Mouse (Mus musculus) heart, postnatal 25 days (tissue): ENCODE results near the gene Fstl4. TPM values are rescaled to one million over a fixed set of nuclear protein-coding genes. Genes with fewer than 3 reads are reported as not detected.
"Not testable (repeated sequence)": the region's sequence is repeated elsewhere in the genome, so short reads cannot be mapped to it uniquely, and the experiment has no call there.

ENCODE experiments used
- DNase-seq: peaks from one replicate; pipeline ENCODE4 v3.0.0; 2022; ENCODE audit warnings: low spot score
- intact Hi-C: fragments of 180-260 bp; cut with DNase I; formaldehyde crosslinking; loops from one replicate; pipeline ENCODE4 v1.15.1; 2025
- total RNA-seq, 2 experiments: library from RNA; stranded (reverse); gene quantifications; 2 replicates each; pipeline ENCODE4 v1.2.3; 2021

The Fstl4 gene
- total RNA-seq, 2 experiments from 2014 or later: 1.8 to 2.6 TPM

DNA sequence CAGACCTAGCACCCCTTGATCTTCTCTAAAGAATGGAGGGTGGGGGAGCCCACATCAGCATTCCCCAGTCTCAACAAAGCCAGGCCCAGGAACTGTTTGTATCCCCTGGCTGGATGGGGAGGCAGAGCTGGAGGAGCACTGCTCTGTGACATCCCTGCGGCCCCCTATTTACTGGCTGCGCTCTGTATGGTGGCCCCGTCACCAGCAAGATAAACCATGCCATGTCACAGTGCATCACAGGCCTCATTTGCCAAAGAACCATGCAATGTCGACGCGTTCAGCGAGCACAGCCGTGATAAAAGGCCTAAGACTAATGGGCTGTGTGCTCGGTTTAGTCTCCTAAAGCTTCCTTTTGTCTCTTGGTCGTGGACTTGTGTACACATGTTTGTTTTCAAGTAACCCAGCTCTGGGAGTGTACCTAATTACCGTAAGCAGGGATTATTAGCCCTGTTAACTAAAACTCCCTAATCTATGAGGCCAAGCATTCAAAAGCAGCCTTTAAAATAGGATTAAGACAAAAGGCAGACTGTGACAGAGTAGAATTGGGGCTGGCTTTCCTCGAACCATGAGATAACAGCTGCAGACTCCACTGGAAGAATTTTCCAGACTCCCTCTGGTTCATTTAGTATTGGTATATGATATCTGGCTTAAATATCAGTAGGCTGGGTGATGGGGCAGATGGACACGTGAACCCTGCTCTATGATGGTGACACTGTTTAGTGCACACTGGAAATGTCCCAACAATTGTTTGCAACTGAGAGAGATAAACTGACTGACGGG lies 303.5 kb downstream of the Fstl4 start:
- no peak for DNase-seq
- intact Hi-C loops: no loop called here

DNA sequence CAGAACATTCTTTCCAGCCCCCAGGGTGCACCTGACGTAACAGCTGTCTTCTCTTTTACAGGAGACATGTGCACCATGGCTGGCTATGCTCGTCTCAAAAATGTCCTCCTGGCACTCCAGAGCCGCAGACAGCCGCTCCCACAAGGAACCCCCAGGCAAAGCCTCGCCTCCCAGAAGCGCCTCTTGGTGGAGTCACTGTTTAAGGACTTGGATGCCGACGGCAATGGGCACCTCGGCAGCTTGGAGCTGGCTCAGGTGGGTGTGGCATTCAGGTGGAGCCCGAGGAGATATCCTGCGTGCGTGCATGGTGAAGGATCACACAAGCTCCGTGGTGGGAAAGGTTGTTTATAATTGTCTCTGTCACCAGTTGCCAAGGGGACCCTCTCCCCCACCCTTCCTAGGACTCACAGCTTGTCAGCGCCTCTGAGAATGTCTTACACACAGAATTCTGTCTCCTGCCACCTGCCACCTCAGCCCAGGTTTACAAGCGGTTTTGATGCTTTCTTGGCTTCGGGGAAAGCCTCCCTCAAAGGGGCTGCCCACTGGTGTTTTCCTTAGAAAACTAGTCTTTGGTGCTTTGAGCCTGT lies 304.1 kb downstream of the Fstl4 start:
- no peak for DNase-seq
- intact Hi-C loops: no loop called here

DNA sequence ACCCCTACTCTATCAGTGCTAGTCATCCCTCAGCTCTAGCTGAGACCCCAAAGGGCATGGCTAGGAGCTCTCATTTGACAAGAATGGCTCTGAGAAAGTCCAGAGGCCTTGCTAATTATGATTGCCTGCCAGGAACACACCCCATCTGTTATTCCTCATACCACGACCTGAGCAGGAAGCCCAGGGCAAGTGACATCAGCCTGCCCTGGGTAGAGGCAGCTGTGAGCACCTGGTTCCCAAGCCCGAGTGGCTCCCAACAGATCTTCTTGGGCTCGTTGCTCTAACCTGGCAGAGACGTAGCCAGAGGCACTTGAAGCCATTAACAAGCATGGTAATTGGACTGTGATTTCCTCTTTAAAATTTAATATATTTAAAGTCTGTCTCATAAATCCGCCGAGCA lies 305.3 kb downstream of the Fstl4 start:
- DNase-seq: no peak
- intact Hi-C loops: no loop called here

DNA sequence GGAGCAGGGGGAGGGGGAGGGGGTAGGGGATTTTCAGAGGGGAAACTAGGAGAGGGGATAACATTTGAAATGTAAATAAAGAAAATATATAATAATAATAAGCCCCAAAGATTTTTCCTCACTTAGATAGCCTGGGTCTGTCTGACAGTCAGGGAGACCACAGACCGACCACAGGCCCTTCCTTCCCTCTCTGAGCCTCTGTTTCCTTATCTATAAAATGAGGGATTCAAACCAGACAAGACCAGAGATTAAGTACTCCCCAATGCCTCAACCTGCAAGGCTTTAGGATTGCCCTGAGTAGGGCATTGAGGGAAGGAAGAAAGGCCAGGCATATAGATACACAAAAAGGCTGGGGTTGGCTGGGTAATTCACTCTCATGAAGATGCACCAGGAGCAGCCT lies 307.2 kb downstream of the Fstl4 start:
- intact Hi-C loops: no loop called here
- no peak for DNase-seq

DNA sequence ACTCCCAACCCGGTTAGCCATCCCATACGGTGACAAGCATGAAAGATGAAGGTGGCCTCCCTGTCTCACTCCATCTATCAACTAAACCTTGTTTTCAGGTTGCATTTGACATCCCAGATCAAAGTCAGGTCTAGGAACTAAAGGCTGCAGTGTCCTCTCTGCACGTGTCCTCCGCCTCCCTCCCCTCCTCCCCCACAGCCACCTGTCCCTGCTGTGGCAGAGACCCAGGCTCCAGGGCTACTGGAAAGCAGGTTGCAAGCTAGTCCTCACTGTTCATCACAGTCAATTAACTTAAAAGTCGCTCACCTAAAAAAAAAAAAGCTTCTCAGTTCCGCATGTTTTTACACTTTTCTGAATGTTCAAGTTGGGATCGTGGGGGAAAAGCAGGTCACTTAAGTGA lies 313.2 kb downstream of the Fstl4 start:
- no peak for DNase-seq
- intact Hi-C loops: no loop called here

DNA sequence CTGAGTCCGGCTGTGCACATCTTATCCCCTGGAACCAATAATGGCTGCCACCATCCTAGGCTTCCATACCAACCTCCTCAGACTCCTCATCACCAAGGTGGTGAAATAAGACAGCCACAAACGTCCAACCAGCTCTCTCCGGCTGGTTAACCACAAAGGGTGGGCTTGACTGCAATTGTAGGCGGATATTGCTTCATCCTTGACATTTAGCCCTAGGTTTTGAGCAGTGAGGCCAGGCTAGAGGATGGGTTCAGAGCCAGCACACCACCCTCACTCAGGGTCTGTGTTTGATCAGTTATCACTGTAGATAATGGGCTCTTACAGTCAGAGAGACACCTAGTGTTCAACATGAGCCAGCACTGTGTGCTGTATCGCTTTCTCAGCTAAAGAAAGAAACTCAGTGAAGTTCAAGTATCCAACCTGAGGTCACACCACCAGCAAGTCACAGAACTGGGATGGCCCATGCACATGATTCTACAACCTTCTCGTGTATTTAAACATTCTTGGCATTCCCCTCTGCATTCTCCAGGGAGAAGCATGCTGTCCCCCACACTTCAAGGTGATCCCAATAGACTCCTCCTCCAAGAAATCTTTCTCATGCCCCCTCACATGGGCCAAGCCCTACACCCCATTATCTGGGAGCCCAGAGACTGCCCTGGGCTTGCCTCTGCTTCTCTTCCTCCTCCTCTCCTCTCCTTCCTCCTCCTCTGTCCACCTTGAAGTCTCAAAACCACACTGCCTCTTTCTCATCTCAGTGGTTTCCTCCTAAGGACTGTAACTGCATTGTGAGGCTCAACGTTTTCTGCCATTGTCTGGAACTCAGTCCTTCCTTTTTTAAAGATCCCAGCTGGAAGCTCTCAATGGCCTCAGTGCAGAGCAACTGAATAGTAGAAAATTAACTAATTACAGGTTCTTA lies 314.2 kb downstream of the Fstl4 start:
- no peak for DNase-seq
- intact Hi-C loops: no loop called here

DNA sequence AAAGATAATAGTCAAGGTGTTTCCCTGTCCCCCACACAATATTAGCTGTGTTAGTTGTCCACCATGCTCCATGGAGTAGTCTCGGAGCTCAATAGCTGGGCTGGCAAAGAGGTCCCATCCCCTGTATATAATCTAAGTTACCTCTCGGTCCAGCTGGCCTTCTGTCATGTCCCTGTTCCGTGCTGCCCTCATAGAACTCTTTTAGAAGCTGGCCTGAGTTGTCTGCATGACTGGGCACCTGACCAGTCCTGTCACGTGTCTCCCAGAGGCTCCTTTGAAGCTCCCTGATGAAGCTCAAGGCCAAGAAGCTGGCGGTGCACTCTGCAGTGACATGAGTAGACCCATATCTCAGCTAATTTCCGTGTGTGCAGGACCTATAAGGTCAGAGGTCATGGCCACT lies 316.9 kb downstream of the Fstl4 start:
- no peak for DNase-seq
- intact Hi-C loops: no loop called here

DNA sequence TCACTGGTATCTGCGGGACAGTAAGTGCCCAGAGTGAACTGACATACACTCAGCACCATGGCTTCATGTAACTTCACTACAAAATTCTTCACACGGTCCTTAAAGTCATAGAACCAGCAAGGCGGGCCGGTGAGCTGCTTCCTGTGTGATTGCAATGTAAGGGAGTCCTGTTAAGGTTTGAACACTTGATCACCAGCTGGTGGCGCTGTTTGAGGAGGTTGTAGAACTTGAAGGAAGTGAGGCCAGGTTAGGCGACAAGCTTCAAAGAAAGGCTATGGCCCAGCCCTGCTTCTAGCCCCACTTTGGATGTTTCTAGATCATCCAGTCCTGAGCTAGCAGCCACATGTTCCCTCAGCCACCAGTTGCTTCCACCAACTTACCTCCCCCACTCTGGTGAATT lies 320.9 kb downstream of the Fstl4 start:
- DNase-seq: no peak
- intact Hi-C loops: no loop called here

DNA sequence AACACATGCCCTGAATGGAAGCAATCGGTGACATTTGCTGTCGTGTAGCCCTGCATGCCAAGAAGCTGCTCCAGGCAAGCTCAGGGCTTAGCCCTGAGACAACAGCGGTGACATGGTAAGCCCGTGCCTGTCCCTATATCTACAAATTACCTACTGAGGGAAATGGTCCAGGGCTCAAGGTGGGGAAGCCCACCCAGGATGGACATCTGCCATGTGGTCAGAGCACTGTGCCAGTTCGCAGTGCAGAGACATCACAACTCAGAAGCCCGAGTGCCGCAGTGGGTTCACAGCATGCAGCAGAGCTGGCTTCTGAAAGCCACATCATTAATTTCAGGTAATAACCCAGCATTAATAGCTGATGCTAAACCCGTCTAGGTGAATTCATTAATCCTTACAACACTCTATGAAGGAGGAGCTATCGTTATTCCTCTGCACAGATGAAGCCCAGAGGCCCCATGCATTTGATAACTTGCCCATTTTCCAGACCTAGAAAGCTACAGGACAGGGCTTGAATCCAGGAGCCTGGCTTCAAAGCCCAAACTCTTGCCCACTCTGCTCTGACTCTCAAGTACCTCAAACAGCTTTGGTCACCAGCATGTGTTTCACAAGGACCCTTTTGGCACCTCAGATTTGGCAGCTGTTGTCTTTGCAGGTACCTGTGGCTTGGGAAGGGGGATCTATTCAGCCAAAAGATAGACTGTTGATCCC lies 321.6 kb downstream of the Fstl4 start:
- intact Hi-C loops: no loop called here
- DNase-seq: no peak

DNA sequence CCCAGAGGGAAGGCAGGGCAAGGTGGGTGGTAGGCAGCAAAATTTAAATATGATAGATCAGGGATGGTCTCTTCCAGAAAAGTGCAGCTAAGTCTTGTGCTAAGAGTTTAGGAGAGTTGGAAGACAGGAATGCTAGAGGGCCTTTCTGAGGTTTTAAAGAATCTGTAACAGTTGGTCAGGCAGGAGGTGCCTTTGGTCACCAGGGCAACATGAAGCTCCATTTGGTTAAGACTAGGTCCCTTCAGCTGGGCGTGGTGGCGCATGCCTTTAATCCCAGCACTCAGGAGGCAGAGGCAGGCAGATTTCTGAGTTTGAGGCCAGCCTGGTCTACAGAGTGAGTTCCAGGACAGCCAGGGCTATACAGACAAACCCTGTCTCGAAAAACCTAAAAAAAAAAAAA lies 323.5 kb downstream of the Fstl4 start:
- DNase-seq, intact Hi-C loops: not testable (repeated sequence)

DNA sequence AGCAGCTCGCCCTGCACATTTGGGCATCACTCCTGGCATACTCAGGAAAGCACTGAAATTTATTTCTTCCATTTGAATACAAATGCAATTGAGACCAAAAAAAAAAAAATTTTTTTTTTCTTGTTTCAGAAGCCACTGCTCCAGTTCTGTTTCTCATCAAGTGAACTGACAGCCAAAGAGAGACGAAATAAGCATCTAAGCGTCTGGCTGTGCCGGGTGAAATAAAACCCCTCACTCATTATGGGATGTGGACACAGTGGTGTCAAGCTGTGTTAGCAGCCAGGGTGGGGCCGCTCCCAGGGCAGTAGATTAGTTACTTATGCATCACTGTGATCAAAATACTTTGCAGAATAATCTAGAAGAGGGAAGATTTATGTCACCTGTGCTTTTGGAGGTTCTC lies 327.2 kb downstream of the Fstl4 start:
- intact Hi-C loops: no loop called here
- no peak for DNase-seq

DNA sequence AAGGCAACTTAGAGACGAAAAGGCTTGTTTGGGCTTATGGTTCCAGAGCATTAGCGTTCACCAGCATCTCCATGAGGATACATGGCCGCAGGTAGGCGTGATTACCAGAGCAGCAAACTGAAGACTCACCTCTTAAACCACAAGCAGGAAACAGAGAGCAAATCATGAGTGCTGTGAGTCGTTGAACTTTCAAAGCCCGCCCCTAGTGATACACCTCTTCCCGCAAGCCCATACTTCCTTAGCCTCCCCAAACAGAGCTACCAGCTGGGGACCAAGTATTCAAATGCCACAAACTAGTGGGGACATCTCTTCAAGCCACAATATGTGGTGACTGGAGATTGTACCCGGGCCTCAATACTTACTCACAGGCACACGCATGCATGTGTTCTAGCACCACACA lies 332.4 kb downstream of the Fstl4 start:
- no peak for DNase-seq
- intact Hi-C loops: no loop called here

DNA sequence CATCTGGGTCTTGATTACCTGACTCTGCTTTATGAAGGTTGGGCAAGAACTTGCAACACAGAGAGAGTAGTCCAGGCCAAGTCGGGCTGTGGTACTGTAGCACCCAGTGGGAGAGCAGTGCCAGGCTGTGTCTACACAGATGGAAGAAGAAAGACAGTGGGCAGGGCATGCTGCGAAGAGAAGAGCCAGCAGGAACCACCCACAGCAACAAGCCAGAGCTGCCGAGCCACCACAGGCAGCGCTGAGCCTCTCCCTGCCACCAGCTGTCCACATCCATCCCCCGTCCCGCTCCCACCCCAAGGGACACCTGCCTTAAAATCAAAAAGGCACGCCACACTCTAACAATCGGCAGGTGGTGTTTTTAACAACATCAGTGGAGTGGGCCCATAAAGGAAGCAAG lies 332.9 kb downstream of the Fstl4 start:
- intact Hi-C loops: no loop called here
- DNase-seq: no peak

DNA sequence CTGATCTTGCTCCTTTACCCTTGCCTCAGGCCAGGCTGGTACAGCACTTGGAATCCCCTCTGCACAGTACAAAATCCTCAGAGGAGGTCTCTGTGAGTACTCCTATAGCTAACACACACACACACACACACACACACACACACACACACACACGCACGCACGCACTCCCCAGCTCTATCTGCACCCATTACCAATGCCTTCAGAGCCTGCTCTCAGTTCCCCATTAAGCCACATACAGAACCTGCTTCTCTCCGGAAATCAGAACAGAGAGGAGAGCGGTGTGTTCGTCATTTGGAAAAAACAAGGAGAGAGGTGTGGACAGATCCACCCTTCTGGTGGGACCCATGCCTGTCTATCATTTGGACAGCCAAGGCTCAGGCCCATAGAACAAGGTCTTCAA lies 333.4 kb downstream of the Fstl4 start:
- intact Hi-C loops: no loop called here
- DNase-seq: no peak

DNA sequence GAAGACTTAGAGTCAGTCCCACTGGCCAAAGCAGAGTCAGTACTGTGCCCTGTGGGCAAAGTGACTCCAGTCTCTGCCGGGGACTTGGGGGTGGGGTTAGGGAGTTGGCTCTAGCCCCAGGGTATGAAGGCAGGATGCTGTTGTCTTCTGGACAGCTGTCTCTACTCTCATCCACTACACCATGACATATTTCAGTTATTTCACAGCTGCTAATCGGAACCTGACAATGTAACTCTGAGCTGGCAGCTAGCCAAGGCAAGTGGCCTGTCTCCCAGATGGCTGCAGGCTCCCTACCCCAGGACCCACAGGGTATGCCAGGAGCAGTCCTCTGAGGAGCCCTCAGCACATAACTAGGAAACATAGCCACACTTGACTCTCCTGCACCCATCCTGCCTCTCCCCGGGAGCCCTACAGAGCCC lies 334.4 kb downstream of the Fstl4 start:
- no peak for DNase-seq
- intact Hi-C loops: no loop called here

DNA sequence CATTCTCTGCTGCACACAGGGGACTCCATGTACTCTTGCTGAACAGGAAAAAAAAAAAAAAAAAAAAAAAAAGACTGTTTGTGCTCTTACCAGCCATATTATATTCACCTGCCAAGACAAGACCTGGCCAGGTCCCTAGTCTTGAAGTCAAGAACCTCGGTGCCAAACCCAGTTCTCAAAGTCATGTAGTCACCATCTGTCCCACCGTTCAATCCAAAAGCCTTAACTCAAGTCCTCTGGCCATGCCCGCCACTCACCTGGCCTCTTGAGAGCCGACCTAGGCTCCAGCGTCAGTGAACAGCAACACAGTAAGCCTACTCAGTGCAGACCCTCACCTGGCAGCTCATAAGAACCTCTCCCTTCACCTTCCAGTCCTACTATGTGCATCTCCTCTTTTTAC lies 334.9 kb downstream of the Fstl4 start:
- DNase-seq: no peak
- intact Hi-C loops: no loop called here

DNA sequence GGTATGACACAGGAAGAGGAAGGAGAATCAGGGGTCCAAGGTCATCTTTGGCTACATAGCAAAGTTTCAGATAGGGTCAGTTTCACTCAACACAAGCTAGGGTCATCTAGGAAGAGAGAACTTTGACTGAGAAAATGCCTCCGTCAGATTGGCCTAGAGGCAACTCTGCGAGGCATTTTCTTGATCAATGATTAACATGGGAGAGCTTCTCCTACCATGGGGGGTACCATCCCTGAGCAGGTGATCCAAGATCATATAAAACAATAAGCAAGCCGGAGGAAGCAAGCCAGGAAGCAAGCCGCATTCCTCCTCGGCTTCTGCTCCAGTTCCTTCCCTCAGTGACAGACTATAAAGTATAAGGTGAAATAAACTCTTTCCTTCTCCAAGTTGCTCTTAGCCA lies 337.3 kb downstream of the Fstl4 start:
- DNase-seq: no peak
- intact Hi-C loops: no loop called here

DNA sequence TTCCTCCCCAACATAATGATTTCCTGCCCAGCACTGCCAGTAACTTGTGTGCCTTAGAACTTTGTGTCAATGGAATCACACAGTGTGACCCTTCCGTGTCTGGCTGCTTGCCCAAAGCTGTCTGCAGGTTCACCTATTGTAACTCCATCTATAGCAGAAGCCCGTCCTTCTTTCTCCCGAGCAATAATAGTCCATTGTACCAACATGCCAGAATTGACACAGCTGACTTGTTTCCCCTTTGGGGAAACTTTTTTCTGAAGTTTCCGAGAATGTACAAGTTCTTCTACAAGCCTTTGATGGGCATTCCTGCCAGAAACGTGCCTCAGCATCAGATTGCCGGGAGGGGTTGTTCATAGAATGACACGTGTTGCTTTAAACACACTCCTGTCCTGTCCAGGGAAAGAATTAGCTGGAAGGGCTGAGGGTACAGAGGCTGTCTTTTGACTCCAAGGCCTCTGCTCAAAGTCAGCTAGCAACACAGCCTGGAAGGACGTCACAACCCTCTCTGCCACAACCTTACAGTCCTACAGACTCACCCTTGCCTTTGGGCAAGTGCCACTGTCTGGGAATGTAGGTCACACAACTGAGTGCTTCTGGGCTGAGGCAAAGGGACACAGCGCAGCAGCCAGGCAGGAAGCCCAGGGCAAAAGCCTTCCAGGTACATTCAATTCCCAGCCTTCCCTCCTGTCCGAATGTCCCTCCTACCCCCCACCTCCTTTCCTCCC lies 339.3 kb downstream of the Fstl4 start:
- peak; percentile 6 for DNase-seq
- intact Hi-C loops: no loop called here

DNA sequence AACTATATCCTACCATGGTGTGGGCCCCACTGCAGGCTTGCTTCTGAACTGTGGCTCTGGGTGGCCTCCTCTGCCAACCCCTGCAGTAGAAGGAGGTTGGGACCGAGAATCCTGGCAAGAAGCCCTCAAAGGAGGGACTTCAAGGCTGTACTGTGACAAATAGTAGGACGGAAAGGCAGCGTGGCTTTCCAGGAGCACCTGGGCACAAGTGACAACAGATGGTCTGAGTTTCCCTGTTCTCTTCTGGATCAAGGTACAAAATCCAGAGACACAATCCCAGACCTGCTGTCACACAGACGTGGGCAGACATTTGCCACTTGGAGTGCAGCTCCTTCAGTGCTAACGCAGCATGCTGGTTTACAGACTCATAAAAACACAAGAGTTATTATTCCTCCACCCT lies 343.3 kb downstream of the Fstl4 start:
- intact Hi-C loops: no loop called here
- DNase-seq: no peak

DNA sequence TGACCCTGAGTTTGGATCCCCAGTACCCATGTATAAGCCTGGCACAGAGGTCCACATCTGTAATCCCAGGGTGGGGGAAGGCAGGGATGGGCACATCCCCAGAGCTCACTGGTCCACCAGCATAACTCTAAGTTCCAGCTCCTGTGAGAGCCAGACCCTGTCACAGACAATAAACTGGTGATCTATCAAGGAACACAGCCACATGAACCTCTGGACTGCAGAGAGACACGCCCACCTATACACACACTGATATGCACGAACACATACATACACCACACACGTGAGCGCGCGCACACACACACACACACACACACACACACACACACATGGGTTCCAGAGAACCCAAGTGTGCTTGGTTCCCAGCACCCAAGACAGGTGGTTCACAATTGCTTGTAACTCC lies 344.4 kb downstream of the Fstl4 start:
- intact Hi-C loops: no loop called here
- DNase-seq: no peak
